Mouse (Mus musculus): ENCODE measurements around the gene Fam120b.

Gene Fam120b

DNA sequence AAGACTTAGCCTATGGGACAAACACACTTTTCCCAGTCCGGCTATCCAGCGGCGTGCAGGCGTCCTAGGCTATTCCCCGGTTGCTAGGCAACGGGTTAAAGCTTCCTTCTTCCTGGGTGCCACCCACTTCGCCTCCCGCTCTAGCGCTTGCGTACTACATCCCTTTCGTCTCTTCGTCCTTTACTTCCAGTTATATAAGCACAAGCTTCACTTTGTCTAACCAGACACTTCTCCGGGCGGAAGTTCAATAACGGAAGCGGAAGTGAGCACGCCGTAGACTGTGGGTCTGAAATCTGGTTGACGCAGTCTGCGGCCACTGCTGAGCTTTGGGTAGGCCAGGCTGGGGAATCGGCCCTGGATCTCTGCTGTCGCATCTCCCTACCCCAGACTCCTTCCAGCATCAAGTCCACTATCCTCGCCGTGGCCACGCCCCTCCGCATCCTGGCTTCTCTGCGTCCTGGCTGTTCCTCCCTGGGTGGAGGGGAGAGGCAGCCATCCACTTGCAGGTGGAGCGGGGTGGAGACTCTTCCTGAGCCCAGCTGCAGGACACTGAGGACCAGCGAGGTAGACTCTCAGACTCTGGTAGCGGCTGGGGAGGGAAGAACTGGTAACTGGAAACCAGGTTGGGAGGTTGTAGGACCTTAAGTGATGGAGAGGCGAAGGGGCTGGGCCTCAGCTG lies at the start of gene Fam120b:
Fam120b (plus strand) TSS at position 206 of the 679 bp plus-strand sequence.
- peak; percentile 94 for DNase-seq (ENCODE audit: low spot score)

DNA sequence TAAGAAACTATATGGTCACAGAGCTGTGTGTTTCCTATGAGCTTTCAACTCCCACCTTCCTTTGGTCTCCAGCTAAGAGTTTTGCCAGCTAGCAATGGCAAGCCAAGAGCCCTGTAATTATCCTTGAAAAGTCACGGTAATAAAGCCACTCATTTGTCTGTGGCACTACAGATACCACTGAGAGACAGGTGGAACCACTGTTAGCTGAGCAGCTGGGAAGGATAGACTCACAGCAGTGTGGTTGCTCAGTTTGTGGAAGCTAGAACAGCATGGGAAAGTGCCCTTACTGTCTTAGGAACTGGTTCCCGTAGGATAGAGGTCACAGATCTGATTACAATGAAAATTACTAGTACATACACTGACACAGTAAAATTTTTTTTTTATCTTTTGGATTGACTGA lies 45.9 kb upstream of the Fam120b start:
- DNase-seq (ENCODE audit: low spot score), result no peak

- no peak for DNase-seq (ENCODE audit: low spot score)
Observed at GRCm38 (mm10) chr17:15352869-15353610, 43.0 kb upstream of the Fam120b start.

DNA sequence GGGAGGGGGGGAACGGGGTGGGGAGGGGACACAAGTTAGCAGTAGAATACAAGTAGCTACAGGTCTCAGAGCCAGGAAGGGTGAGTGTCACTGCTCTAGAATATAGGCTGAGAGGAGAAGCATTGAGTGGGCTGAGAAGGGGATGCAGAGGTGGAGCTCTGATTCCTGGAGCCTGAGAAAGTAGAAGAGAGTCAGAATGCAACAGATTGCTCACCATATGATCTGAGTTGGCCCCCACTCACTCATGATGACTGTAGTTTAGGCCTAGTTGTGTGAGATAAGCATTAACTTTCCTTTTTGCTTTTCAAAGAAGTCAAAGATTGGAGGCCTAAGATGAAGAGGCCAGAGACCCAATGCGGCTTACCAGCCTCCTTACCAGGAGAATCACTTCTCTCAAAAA lies 42.0 kb upstream of the Fam120b start:
- DNase-seq (ENCODE audit: low spot score), result no peak

DNA sequence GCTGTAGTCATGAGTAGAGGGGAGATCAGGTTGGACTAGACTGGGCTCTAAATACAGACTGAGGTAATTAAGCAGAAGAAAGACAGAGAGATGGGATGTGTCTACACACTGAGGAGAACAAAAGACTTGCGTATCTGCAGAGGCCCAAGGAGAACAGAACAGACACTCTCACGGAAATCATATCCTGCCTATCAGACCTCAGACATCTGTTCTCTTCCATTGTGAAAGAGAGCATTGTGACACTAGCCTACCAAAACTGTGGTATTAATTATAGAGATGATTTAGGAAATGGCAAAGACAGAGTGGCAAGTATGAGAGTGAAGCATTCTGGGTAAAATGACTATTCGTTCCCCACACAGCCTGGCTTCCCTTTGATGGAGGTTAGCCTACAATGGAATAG lies 40.9 kb upstream of the Fam120b start:
- DNase-seq (ENCODE audit: low spot score), result no peak

DNA sequence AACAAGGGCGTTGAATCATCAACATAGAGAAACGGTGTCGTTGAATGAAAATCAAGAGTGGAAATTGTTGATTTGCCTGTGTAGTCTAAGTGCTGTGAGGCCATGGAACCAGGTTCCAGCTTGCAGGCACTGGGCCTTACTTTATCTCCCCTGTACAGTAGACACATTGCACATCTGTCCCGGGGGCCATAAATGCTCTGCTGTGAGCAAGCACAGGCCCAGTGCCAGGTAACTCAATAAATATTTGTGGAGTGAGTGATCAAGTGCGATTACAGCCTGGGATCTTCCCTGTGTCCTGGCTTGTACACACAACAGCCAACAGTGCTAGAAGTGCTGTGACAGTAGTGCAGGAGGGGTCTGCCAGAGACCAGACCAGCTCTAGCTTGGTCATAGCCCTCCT lies 39.5 kb upstream of the Fam120b start:
- no peak for DNase-seq (ENCODE audit: low spot score)

GRCm38 (mm10) chr17:15357071-15357470 lies 38.9 kb upstream of the Fam120b start:
- no peak for DNase-seq (ENCODE audit: low spot score)

DNA sequence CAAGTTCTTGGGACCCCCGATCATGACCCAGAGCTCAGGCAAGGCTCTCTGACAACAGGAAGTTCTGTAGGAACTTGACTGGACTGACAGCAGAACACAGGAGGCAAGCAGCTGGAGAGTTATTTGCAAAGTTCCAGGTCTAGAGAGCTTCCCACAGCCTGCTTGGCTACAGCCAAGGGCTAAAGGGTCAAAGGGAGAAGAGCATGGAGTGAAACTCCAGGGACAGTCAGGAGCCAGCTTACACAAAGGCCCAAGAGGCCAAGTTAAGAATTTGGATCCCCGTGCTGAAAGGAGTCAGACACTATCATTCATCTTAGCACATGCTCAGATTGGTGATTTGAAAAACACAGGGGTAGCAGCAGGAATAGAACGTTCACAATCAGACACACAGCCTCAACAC lies 32.3 kb upstream of the Fam120b start:
- DNase-seq (ENCODE audit: low spot score), result no peak

DNA sequence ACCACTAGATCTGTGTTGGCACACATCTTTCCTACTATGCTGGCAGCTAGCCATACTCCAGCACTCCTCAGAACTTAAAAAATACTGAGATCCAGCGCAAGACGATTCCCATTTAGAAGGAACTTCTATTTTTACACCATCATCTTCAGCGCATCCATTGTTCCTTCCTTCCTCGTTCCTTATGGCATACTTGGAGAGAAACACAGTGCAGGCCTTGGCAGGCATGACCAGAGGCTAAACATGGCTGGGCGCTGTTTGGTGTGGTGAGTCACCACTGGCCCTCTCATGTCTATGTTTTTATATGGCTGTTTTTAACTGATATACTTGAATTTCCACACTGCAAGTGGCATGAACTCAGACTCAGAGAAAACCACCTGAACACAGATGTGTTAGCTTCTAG lies 30.4 kb upstream of the Fam120b start:
- DNase-seq (ENCODE audit: low spot score), result no peak

- DNase-seq (ENCODE audit: low spot score), result no peak
Observed at GRCm38 (mm10) chr17:15370401-15370800, 25.6 kb upstream of the Fam120b start.

DNA sequence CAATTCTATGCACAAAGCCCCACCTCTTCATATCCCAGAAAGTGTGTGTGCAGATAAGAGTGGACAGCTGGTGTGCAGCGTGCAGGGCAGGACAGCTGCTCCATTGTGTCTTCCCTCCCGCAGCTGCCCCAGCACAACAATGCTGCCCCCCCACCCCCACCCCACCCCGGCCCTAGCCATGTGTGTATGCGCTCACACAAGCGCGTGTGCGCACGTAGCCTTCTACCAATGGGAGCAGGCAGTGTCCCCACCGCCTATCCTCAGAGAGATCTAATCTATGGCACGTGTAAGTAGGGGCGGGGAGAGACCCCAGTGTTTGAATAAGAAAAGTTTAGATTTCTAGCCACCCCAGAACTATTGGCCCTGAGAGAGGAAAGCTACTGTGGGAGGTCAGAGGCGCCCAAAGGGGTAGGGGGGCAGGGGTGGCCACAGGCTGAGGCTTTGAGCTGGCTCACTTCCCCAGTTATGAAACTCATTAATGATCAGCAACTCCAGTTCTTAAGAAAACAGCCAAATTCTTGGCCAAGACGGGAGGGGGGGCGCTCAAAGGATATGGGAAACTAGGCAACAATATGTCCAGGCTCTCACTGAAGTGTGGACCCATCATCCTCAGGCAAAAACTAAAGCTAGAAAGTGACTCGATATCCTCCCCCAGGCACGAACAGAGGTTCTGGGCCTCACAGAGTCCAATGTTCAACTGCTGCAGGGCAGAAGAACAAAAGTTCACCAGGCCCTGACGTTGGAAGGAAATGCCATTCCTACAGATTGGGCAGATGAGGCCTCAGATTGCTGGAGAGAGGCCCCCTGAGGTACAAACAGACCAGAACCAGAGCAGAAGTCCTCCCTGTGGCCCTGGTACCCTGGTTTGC lies 23.8 kb upstream of the Fam120b start:
- peak; percentile 68 for DNase-seq (ENCODE audit: low spot score)

- DNase-seq (ENCODE audit: low spot score), result no peak
Observed at GRCm38 (mm10) chr17:15372931-15373652, 22.9 kb upstream of the Fam120b start.

GRCm38 (mm10) chr17:15374321-15375141 lies 21.5 kb upstream of the Fam120b start:
- DNase-seq (ENCODE audit: low spot score), result peak; percentile 35

GRCm38 (mm10) chr17:15375224-15375623 lies 20.8 kb upstream of the Fam120b start:
- DNase-seq (ENCODE audit: low spot score), result no peak

DNA sequence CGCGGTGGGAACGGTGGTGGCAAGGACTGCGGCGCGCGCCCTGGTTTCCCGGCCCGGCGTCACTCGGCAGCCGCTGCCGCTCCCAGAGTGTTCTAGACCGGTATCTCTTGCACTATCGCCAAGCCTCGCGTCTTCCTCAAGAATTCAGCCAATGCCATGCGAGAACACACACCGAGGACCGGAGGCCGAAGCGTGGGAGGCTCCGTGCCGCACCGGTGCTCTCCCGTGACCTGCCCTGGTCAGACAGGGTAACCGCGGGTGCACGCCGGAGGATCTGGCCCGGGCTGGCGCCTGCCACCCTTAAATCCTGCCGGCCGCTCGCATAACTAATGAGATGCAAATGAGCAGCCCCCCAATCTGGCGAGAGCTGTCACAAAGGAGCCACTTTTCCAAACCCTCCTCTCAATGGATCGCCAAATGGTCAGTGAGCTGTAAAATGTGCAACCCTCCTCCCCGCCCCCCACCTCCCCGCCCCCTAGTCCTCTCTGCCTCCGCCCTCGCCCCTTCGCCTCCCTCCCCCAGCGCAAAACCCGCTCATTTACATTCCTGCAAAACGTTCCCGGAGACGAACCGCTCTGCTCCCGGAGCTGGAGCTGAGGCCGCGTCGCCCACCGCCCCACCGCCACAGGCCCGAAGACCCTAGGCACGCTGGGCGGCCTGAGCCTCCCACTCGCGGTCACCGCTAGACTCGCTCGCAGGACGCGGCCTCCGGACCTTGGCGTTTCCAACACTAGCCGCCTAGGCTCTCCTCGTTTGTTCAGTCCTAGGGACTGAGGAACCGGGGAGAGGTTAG lies 20.1 kb upstream of the Fam120b start:
- DNase-seq (ENCODE audit: low spot score), result peak; percentile 82

GRCm38 (mm10) chr17:15376494-15377181 lies 19.4 kb upstream of the Fam120b start, which contains the start of gene Dll1:
TSS of gene Dll1 (minus strand) at chr17:15376872.
- DNase-seq (ENCODE audit: low spot score), result peak; percentile 77

DNA sequence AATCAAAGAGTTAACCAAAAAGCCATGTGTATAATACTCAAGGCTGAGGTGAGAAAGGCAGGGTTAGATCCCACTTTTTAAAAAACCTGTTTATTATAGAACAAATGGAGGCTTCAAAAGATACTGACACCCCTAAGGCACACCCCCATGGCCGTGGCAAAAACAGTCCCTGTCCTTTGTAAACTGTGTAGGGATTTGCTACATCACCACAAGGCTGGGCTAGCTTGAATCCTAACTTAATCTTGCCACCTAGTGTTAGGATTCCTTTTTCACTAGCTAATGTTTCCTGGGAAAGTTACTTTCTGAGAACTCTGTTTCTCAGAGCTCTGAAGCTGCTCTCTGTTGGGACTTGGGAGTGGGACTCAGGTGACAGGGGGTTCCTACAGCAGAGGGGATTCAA lies 18.1 kb upstream of the Fam120b start:
- peak; percentile 64 for DNase-seq (ENCODE audit: low spot score)

DNA sequence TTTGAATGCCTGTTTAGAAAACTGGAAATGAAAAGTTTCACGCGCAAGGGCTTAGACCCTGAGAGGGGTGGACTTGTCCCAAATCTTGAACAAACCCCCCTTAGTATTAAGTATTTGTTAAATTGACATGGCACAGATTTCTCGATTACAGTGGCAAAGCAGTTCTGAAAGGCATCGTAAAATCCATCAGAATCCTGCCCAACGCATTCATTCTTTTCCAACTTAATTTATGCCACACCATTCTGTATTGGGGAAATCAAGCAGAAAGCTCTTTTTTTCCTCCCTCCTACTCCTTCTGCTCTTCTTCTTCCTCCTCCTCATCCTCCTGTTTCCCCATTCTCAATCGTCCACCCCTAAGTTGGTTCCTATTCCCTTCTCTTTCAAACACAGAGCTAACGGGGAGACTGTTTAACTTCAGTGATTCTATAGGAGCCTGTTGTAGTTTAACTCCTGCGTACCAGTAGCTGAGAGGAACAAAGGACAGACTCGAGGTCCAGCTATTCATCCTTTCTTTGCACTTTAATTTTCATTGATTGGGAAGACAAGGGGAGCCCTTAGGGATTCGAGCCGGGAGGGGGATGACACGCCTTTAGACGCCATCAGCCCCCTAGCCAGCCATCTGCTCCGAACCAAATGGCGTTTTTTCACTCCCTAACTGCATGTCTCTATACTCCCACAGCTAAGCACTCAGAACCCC lies 17.4 kb upstream of the Fam120b start:
- peak; percentile 64 for DNase-seq (ENCODE audit: low spot score)
